Mouse (Mus musculus) lung, postnatal 0 days (tissue): ENCODE measurements around the gene Trmt61a.

Experiments
- CTCF ChIP-seq: IDR thresholded peaks from 2 replicates; pipeline ENCODE4 v1.5.1; 2016; ENCODE audit warnings: antibody characterized with exemption, mild to moderate bottlenecking
- EP300 ChIP-seq: IDR thresholded peaks from 2 replicates; pipeline ENCODE4 v1.6.1; 2016; ENCODE audit warnings: antibody characterized with exemption, mild to moderate bottlenecking, control low read depth

DNA sequence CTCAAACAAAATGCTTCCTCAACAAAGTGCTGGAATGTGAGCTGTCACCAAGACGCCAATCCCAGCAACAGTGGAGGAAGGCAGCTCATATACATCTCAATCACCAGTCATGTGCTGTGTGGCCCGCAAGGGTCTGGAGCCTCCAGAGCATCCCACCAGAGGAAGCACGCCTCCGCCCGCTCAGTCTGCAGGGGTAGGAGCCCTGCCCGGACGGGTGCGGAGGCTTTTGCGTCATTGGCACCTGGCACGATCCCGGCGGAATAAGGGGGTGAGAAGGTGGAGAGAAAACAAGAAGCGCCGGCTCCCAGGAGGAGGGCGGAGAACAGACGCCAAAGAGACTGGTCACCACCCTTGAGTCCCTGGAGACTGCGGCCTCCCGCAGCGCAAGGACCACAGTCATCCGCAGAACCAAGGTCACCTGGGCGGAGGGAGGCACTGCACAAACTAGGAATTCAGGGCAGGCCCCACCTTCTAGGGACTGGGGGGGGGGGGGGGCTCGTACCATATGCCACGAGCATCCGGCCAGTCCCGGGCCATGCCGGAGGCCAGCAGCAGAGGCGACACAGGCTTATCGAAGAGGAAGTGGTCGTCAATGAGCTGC, 7.4 kb upstream of the Trmt61a start:
- TF ChIP-seq CTCF, result no peak
- no peak for TF ChIP-seq EP300
